Mouse (Mus musculus) kidney, postnatal 0 days (tissue): ENCODE measurements around the gene Gnao1. TPM values are rescaled to one million over a fixed set of nuclear protein-coding genes. Genes with fewer than 3 reads are reported as not detected.
A peak's percentile ranks its signal among the peaks of the same experiment; 100 is the strongest.

ENCODE experiments used
- ATAC-seq: fragments of 200-750 bp; cut with Nextera tagmentation; replicated peaks from 2 replicates; pipeline ENCODE4 v1.8.0; 2017; ENCODE audit warnings: low read depth, moderate number of reproducible peaks, moderate TSS enrichment, moderate library complexity; ENCODE audit not compliant: low FRiP score
- DNase-seq: peaks from one replicate; pipeline ENCODE4 v3.0.0-alpha.2; 2016; ENCODE audit warnings: low spot score
- H3K27ac ChIP-seq: fragments of 300-500 bp; sonication (generic); 2 replicates; pipeline ENCODE4 v1.5.1; 2014; ENCODE audit warnings: mild to moderate bottlenecking
- H3K27me3 ChIP-seq: fragments of 300-500 bp; sonication (generic); 2 replicates; pipeline ENCODE4 v1.6.1; 2014; ENCODE audit warnings: low read length, mixed read lengths; ENCODE audit not compliant: insufficient read depth
- H3K36me3 ChIP-seq: fragments of 300-500 bp; sonication (generic); 2 replicates; pipeline ENCODE4 v1.6.1; 2014; ENCODE audit warnings: low read length, mixed read lengths; ENCODE audit not compliant: insufficient read depth
- H3K4me1 ChIP-seq: fragments of 300-500 bp; sonication (generic); replicated peaks from 2 replicates; pipeline ENCODE4 v1.6.1; 2014; ENCODE audit warnings: antibody characterized with exemption, low read length, mixed read lengths; ENCODE audit not compliant: insufficient read depth
- H3K4me2 ChIP-seq: fragments of 300-500 bp; sonication (generic); 2 replicates; pipeline ENCODE4 v1.6.1; 2014; ENCODE audit warnings: mild to moderate bottlenecking, low read length, moderate library complexity, mixed read lengths
- H3K4me3 ChIP-seq: fragments of 300-500 bp; sonication (generic); replicated peaks from 2 replicates; pipeline ENCODE4 v1.5.1; 2014; ENCODE audit warnings: low read depth, low read length
- H3K9ac ChIP-seq: fragments of 300-500 bp; sonication (generic); 2 replicates; pipeline ENCODE4 v1.6.1; 2014; ENCODE audit warnings: low read depth, low read length
- H3K9me3 ChIP-seq: fragments of 300-500 bp; sonication (generic); replicated peaks from 2 replicates; pipeline ENCODE4 v1.6.1; 2016; ENCODE audit warnings: low read length, inconsistent platforms, mixed read lengths
- CTCF ChIP-seq: IDR thresholded peaks from 2 replicates; pipeline ENCODE4 v1.5.1; 2016; ENCODE audit warnings: antibody characterized with exemption, low read depth, mild to moderate bottlenecking, moderate library complexity
- WGBS: fragments of 180-500 bp; shearing (Covaris S2); extraction: QIAGEN DNeasy Blood & Tissue Kit; methylation state at CpG from one replicate; pipeline ENCODE4 v1.1.7; 2014; 5-methylcytosine and 5-hydroxymethylcytosine counted together
- polyA plus RNA-seq: library from polyadenylated mRNA; unstranded; fragments of >200 nt; fragmentation: Nextera tagmentation; extraction: Ambion mirVana; gene quantifications from 2 replicates; pipeline ENCODE4 v1.2.1, GENCODE M21; 2015

Gnao1 gene
- polyA plus RNA-seq, 1 experiment from 2014 or later = 1.7 TPM

GRCm38 (mm10) chr8:93969626-93970340, 160.0 kb downstream of the Gnao1 start:
- ATAC-seq (no peak; the same call in 1 of the 2 replicates), DNase-seq (no peak)
- WGBS = 43% methylated on average over 7 of the region's 7 CpGs
- no peaks in the 10 kb centered on the region for H3K4me1 ChIP-seq
- TF ChIP-seq CTCF = no peak
- no peak overlapping the region for H3K4me3 ChIP-seq
- no peak overlapping the region for H3K4me2 ChIP-seq
- H3K9me3 ChIP-seq = no peaks in the 10 kb centered on the region
- no peak overlapping the region for H3K9ac ChIP-seq
- no peaks in the 10 kb centered on the region for H3K27me3 ChIP-seq
- no peak overlapping the region for H3K27ac ChIP-seq
- peaks cover 28% of the 10 kb centered on the region for H3K36me3 ChIP-seq

- Histone ChIP-seq H3K9me3 (no peaks in the 10 kb centered on the region), H3K27ac (no peak overlapping the region), H3K36me3 (peaks cover 40% of the 10 kb centered on the region), H3K27me3 (no peaks in the 10 kb centered on the region), H3K4me3 (no peak overlapping the region), H3K4me1 (no peaks in the 10 kb centered on the region), H3K4me2 (no peak overlapping the region), H3K9ac (no peak overlapping the region)
- TF ChIP-seq CTCF = no peak
- WGBS = 70% methylated on average over 10 of the region's 10 CpGs
- ATAC-seq (no peak), DNase-seq (peak; percentile 24)
These were observed 161.7 kb downstream of the Gnao1 start for GRCm38 (mm10) chr8:93971451-93971850.

GRCm38 (mm10) chr8:93972211-93972610, 162.4 kb downstream of the Gnao1 start:
- no peaks in the 10 kb centered on the region for H3K9me3 ChIP-seq
- H3K27ac ChIP-seq = no peak overlapping the region
- no peaks in the 10 kb centered on the region for H3K27me3 ChIP-seq
- ATAC-seq = no peak
- DNase-seq = no peak
- no peaks in the 10 kb centered on the region for H3K4me1 ChIP-seq
- 81% methylated on average over 5 of the region's 5 CpGs for WGBS
- no peak overlapping the region for H3K4me2 ChIP-seq
- TF ChIP-seq CTCF = no peak
- no peak overlapping the region for H3K9ac ChIP-seq
- H3K36me3 ChIP-seq = peaks cover 41% of the 10 kb centered on the region
- H3K4me3 ChIP-seq = no peak overlapping the region

- H3K27ac ChIP-seq = no peak overlapping the region
- H3K4me1 ChIP-seq = no peaks in the 10 kb centered on the region
- WGBS = 80% methylated on average over 14 of the region's 14 CpGs
- peaks cover 43% of the 10 kb centered on the region for H3K36me3 ChIP-seq
- ATAC-seq (no peak), DNase-seq (no peak)
- H3K4me3 ChIP-seq = no peak overlapping the region
- TF ChIP-seq CTCF = no peak
- H3K9me3 ChIP-seq = no peaks in the 10 kb centered on the region
- H3K9ac ChIP-seq = no peak overlapping the region
- H3K4me2 ChIP-seq = no peak overlapping the region
- no peaks in the 10 kb centered on the region for H3K27me3 ChIP-seq
These were observed 163.4 kb downstream of the Gnao1 start for GRCm38 (mm10) chr8:93972971-93973734.

- Histone ChIP-seq H3K27ac (no peak overlapping the region), H3K27me3 (no peaks in the 10 kb centered on the region), H3K9ac (no peak overlapping the region), H3K4me2 (no peak overlapping the region), H3K4me1 (no peaks in the 10 kb centered on the region), H3K36me3 (peaks cover 50% of the 10 kb centered on the region), H3K4me3 (no peak overlapping the region), H3K9me3 (no peaks in the 10 kb centered on the region)
- no peak for TF ChIP-seq CTCF
- no peak for ATAC-seq
- DNase-seq = no peak
- 85% methylated on average over 13 of the region's 13 CpGs for WGBS
These were observed 164.1 kb downstream of the Gnao1 start for GRCm38 (mm10) chr8:93973831-93974375.

GRCm38 (mm10) chr8:93974602-93975186, 164.9 kb downstream of the Gnao1 start:
- 87% methylated on average over 11 of the region's 11 CpGs for WGBS
- no peak for ATAC-seq

More at GRCm38 (mm10) chr8:93974602-93975186, 164.9 kb downstream of the Gnao1 start:
- Histone ChIP-seq H3K9ac (no peak overlapping the region), H3K27me3 (no peaks in the 10 kb centered on the region), H3K4me2 (no peak overlapping the region), H3K36me3 (peaks cover 58% of the 10 kb centered on the region), H3K4me1 (no peaks in the 10 kb centered on the region), H3K9me3 (no peaks in the 10 kb centered on the region), H3K4me3 (no peak overlapping the region), H3K27ac (no peak overlapping the region)
- DNase-seq = no peak
- TF ChIP-seq CTCF = no peak
